Mouse (Mus musculus) v-Abl transformed pro-B cells (cell line): ENCODE results near the gene Alpk1.

Experiments
- in situ Hi-C, 2 experiments: fragments of 400-800 bp; cut with MboI; formaldehyde crosslinking; loops; one replicate each; pipeline ENCODE4 v1.15.1; 2025; ENCODE audit not compliant: unreplicated experiment in 2 of 2

The Alpk1 gene

GRCm38 (mm10) chr3:127780021-127780644 lies at the start of gene Alpk1:
Gene Alpk1, minus strand, starts transcription at chr3:127780527.
- in situ Hi-C loops = loop anchor here in 1 of 2 experiments (25.0 kb wide), 1 partner anchor 968 kb away; no protein-coding TSS in a partner anchor

- in situ Hi-C loops = loop anchor here (5.0 to 10.0 kb wide), 2 partner anchors 35 to 1022 kb away; no protein-coding TSS in a partner anchor
Observed at GRCm38 (mm10) chr3:127827123-127827522, 46.8 kb upstream of the Alpk1 start.

- in situ Hi-C loops = loop anchor here (5.0 to 10.0 kb wide), 2 partner anchors 34 to 1022 kb away; no protein-coding TSS in a partner anchor
Observed at GRCm38 (mm10) chr3:127826503-127826902, 46.2 kb upstream of the Alpk1 start.

GRCm38 (mm10) chr3:127823886-127824863 lies 43.8 kb upstream of the Alpk1 start:
- in situ Hi-C loops = loop anchor here in 1 of 2 experiments (10.0 to 25.0 kb wide), 3 partner anchors 1019 to 1513 kb away; partner anchors contain the start of genes Camk2d and Enpep

GRCm38 (mm10) chr3:127821209-127821608 lies 40.9 kb upstream of the Alpk1 start:
- in situ Hi-C loops = loop anchor here in 1 of 2 experiments (10.0 to 25.0 kb wide), 3 partner anchors 1016 to 1516 kb away; partner anchors contain the start of genes Camk2d and Enpep

- in situ Hi-C loops = loop anchor here in 1 of 2 experiments (10.0 to 25.0 kb wide), 3 partner anchors 1016 to 1517 kb away; partner anchors contain the start of genes Camk2d and Enpep
Observed at GRCm38 (mm10) chr3:127820400-127820799, 40.1 kb upstream of the Alpk1 start.

GRCm38 (mm10) chr3:127818694-127819663 lies 38.7 kb upstream of the Alpk1 start:
- in situ Hi-C loops = loop anchor here in 1 of 2 experiments (25.0 kb wide), 2 partner anchors 1232 to 1518 kb away; partner anchors contain the start of genes Camk2d and Enpep

GRCm38 (mm10) chr3:127817120-127817683 lies 36.9 kb upstream of the Alpk1 start:
- in situ Hi-C loops = loop anchor here in 1 of 2 experiments (25.0 kb wide), 2 partner anchors 1230 to 1520 kb away; partner anchors contain the start of genes Camk2d and Enpep

GRCm38 (mm10) chr3:127809103-127809502 lies 28.8 kb upstream of the Alpk1 start:
- in situ Hi-C loops = loop anchor here in 1 of 2 experiments (25.0 kb wide), 2 partner anchors 1222 to 1528 kb away; partner anchors contain the start of genes Camk2d and Enpep

GRCm38 (mm10) chr3:127807846-127808245 lies 27.5 kb upstream of the Alpk1 start:
- in situ Hi-C loops = loop anchor here in 1 of 2 experiments (25.0 kb wide), 2 partner anchors 1221 to 1529 kb away; partner anchors contain the start of genes Camk2d and Enpep

- in situ Hi-C loops = loop anchor here in 1 of 2 experiments (25.0 kb wide), 2 partner anchors 1219 to 1531 kb away; partner anchors contain the start of genes Camk2d and Enpep
Observed at GRCm38 (mm10) chr3:127805991-127806390, 25.7 kb upstream of the Alpk1 start.

- in situ Hi-C loops = loop anchor here in 1 of 2 experiments (25.0 kb wide), 2 partner anchors 1218 to 1532 kb away; partner anchors contain the start of genes Camk2d and Enpep
Observed at GRCm38 (mm10) chr3:127805071-127805470, 24.7 kb upstream of the Alpk1 start.

- in situ Hi-C loops = loop anchor here in 1 of 2 experiments (25.0 kb wide), 2 partner anchors 1217 to 1533 kb away; partner anchors contain the start of genes Camk2d and Enpep
Observed at GRCm38 (mm10) chr3:127804439-127804838, 24.1 kb upstream of the Alpk1 start.

GRCm38 (mm10) chr3:127802814-127803213 lies 22.5 kb upstream of the Alpk1 start:
- in situ Hi-C loops = loop anchor here in 1 of 2 experiments (25.0 kb wide), 2 partner anchors 1216 to 1534 kb away; partner anchors contain the start of genes Camk2d and Enpep

GRCm38 (mm10) chr3:127801162-127801561 lies 20.8 kb upstream of the Alpk1 start:
- in situ Hi-C loops = loop anchor here in 1 of 2 experiments (25.0 kb wide), 2 partner anchors 1214 to 1536 kb away; partner anchors contain the start of genes Camk2d and Enpep

GRCm38 (mm10) chr3:127796271-127796670 lies 15.9 kb upstream of the Alpk1 start:
- in situ Hi-C loops = loop anchor here in 1 of 2 experiments (25.0 kb wide), 1 partner anchor 984 kb away; no protein-coding TSS in a partner anchor

GRCm38 (mm10) chr3:127795762-127796161 lies 15.4 kb upstream of the Alpk1 start:
- in situ Hi-C loops = loop anchor here in 1 of 2 experiments (25.0 kb wide), 1 partner anchor 983 kb away; no protein-coding TSS in a partner anchor

- in situ Hi-C loops = loop anchor here (5.0 to 25.0 kb wide), 2 partner anchors 34 to 981 kb away; no protein-coding TSS in a partner anchor
Observed at GRCm38 (mm10) chr3:127793022-127793421, 12.7 kb upstream of the Alpk1 start.
